Mouse (Mus musculus): ENCODE data around the gene Por. TPM values are rescaled to one million over a fixed set of nuclear protein-coding genes. Genes with fewer than 3 reads are reported as not detected.

The Por gene
- total RNA-seq, 2 experiments from 2014 or later, result 18.7 to 19.4 TPM

DNA sequence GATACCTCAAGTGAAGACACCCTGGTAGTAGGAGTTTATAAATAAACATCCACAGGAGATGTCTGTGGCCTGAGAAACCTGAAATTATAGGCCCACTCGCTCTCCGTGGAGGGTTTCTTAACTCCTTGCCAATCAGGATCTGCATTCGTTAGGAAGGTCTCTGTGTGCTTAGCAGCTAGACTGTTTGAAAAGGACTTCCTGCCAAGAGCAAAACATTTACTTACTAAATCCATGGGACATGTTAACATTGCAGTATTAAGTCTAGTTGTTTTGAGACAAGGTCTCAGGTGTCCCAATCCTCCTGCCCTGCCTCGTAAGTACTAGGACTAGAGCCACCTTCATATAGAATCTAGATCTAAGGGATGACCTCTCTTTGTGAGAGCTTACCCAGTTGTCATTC lies 21.4 kb downstream of the Por start:
- intact Hi-C loops (cut with DNase I; ENCODE audit: low total_unique reads), result no loop called here
- DNase-seq, result no peak

DNA sequence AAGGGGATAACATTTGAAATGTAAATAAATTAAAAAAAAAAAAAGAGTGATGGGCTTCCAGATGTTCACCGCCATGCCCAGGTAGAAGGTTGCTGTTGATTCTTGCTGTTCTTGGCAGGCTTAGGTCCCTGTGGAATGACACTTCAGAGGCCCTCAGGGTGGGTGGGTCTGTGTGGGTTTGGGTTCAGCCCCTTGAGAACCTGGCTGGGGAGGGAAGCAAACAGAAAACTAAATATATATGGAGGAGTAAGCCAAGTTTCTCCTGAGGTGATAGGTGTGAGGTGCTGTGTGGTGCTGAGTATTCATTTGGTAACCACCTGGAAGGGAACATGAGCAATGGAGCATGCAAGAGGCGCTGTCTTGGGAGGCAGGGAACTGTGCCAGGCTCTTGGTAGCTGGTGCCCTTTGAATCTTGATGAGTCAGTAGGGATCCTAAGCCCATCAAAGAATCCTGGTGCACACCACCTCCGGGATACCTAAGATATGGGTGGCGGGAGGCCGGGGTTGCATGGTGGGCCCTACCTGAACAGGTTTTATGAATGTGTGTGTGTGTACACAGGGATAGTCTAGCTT lies 23.5 kb downstream of the Por start:
- intact Hi-C loops (cut with DNase I; ENCODE audit: low total_unique reads), result no loop called here
- DNase-seq, result no peak

DNA sequence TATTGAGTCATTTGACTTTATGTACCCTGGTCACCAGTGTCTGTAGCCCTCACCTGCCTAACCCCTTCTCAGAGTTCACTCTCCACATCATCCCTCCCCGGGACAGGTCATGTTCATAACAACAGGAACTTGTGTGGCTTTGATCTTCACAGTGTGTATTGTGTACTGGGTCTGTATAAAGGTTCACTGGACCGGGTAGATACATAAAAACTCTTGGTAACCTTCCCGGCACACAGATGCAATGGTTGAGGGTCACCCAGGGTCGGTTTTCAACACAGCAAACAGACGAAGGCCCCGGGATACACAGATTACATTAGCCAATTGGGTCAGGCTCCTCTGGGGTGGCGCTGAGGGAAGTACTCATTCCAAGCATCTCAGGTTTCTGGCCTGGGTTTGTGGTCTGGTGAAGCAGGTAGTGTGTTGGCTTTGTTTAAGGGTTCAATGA lies 25.5 kb downstream of the Por start:
- DNase-seq, result no peak
- intact Hi-C loops (cut with DNase I; ENCODE audit: low total_unique reads), result no loop called here

DNA sequence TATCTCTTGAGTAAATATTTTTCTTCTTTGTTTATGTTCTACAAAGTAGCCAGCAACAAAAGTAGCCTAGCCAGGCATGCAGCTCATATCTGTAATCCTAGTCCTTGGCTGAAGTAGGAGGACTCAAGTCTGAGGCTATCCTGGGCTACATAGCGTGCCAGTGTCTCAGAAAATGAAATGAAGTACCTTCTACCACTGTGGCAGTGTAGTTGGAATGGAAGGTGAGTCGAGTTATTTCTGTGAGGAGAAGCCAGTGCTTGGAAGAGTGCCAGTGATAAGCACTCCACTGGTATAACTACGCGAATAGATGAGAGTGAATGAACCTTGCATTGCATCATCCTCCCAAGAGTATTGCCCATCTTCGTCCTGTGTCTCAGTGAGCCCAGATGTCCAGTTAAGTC lies 27.9 kb downstream of the Por start:
- DNase-seq, result no peak
- intact Hi-C loops (cut with DNase I; ENCODE audit: low total_unique reads), result no loop called here

DNA sequence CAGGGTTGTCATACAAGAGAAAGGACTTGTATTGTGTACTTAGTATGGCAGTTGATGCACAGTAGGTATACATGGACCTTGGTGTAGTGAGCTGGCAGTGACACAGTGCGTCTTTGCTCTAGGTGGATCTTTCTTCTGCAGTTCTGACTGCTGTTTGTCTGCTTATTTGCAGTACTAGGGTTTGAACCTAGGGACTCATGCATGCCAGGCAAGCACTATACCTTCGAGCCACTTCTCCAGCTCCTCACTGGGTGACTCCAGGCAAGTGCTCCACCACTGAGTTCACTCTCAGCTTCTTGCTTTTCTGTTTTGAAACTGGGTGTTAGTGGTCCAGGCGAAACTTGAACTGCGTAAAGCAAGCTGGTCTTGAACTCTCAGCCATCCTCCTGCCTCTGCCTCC lies 31.8 kb downstream of the Por start:
- intact Hi-C loops (cut with DNase I; ENCODE audit: low total_unique reads), result no loop called here
- DNase-seq, result no peak

DNA sequence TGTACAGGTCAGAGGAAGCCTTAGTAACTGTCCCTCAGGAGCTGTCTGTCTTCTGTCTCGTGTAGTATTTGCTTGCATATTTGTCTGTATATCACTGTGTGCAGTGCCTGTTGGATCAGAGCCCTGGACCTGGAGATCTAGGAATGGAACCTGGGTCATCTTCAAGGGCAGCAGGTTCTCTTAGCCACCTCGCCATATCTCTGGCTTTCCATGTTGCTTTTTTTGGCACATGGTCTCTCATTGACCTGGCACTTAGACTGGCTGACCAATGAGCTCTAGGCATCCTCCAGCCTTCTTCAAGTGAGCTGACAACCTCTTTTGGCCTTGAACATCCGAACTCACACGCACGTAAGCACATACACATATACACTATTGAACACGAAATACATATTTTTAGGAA lies 32.4 kb downstream of the Por start:
- no peak for DNase-seq
- intact Hi-C loops (cut with DNase I; ENCODE audit: low total_unique reads), result no loop called here

DNA sequence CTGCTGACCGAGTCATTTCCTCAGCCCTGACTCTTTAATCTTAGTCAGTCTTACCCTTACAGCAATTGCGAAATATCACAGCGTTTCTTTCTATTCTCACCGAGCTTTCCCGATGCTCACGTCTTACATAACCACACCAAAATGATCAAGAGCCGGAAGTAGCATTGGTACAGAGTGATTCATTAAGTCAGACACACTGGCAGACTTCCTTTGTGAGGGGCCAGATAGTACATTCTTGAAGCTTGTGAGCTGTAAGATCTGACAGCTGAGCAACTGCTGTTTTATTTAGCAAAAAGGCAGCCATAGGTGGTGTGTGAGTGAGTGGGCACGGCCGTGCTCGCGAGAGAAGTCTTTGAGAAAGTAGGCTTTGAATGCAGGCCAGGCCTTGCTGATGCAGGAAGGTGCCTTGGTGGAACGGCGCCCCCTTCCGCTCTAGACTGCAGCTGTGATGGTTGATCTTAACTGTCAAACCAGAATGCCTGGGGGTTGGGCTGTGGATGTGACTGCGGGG lies 32.9 kb downstream of the Por start:
- intact Hi-C loops (cut with DNase I; ENCODE audit: low total_unique reads), result no loop called here
- no peak for DNase-seq

DNA sequence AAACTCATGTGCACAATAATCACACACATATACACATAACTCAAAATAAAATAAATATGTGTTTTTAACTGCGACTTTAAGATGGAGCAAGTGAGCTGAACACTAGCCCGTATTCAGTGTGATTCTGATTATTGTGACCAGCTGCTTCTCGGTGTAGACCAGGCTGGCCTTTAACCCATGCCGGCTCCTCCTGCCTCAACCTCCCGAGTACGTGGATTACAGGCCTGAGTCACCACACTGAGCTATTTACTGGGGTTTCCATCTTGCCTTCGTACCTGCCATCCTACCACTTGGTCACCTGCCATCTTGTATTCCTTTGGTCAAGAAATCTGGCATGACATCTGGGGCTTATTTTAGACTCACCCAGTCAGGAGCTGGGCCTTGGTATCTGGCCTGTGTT lies 33.6 kb downstream of the Por start:
- DNase-seq, result no peak
- intact Hi-C loops (cut with DNase I; ENCODE audit: low total_unique reads), result no loop called here

DNA sequence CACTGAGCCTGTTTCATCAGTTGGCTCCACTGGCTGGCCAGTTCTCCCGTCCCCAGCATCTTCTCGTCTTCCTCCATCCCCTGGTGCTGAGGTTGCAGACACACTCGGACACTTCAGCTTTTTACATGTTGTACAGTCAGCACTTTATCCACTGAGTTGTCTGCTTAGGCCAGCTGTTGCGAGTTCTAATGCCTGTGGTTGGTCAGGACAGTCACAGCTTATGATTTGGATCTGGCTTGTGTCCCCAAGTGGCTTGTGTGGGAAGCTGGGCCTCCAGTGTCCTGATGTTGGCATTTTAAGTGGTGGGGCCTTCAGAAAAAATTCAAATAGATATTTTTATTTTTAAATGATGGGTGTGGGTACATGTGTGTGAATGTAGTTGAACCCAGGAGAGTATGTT lies 35.5 kb downstream of the Por start:
- intact Hi-C loops (cut with DNase I; ENCODE audit: low total_unique reads), result no loop called here

DNA sequence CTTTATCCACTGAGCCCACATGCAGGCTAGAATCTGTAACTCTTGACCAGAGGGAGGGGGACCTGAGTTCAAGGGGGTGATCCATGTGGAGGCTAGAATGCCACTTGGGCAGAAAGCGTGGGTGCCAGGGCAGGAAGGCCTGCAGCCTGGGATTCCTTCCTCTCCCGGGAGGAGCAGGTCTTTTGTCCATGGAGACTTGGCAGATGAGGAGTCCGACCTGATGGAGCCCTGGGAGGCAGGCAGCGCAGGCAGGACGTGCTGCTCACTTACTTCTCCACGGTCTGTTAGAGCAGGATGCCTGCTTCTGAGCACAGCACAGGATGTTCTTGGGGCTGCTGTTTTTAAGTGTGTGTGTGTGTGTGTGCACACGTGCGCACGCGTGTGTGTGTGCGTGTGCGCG lies 37.2 kb downstream of the Por start:
- intact Hi-C loops (cut with DNase I; ENCODE audit: low total_unique reads), result no loop called here
- no peak for DNase-seq

More for the DNA sequence above, 35.5 kb downstream of the Por start:
- no peak for DNase-seq

DNA sequence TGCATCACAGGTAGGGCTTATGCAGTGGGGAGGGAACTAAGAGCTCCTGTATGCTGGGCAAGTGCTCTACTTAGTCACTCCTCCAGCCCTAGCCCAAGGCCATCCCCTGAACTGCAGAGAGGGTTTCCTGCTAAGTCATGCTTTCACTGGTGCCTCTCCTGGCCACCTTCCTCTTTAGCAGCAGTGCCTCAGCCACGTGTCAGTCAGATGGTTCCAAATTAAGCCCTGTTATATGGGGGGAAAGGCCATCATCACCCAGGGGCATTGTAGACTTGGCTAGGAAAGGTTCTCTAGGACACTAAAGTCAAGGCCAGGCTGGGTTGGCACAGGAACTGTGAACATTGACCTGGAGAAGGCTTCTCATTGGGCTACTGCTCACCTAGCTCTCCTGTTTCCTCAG lies 38.0 kb downstream of the Por start:
- intact Hi-C loops (cut with DNase I; ENCODE audit: low total_unique reads), result no loop called here
- DNase-seq, result no peak

DNA sequence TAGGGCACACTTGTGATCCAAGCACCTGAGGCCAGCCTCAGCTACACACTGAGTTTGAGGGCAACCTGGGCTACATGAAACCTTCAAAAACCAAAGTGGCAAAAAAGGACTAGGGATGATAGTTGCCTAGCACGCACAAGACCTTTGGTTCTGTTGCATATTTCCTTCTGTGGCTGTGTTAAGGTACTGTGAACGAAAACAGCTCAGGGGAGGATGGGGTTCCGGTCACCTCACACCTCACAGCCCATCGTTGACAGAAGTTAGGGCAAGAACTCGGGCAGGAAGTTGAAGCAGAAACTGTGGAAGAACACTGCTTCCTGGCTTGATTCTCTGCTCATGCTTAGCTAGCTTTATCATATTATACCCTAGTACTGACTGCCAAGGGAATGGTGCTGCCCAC lies 39.9 kb downstream of the Por start:
- DNase-seq, result no peak
- intact Hi-C loops (cut with DNase I; ENCODE audit: low total_unique reads), result no loop called here

DNA sequence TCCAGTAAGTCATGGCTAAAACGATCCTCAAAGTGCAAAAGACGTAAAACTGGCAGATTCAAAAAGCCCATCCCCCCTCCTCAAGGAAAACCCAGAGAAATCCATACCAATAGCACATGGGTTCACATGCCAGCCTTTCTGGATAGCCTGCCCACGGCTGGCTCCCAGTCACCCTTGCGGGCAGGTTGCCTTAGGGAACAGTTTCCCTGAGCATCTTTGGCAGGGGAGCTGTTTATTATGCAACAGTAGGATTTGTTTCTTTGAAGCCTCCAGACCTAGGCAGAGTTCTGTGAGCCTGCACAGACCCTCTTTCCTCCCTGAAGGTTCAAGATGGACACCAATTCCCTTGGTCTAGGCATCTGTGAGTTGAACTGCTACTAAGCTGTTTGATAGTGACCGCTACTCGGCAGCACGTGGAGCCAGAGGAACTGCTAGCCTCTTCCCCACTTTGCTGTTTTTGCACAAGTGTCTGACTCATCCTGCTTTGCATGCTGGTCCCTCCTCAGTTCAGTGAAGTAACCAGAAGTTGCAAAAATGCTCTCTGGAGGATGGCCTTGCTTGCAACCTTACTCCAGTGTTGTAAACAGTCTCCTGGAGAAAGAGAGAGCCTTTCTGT lies 40.9 kb downstream of the Por start:
- intact Hi-C loops (cut with DNase I; ENCODE audit: low total_unique reads), result no loop called here
- DNase-seq, result no peak

DNA sequence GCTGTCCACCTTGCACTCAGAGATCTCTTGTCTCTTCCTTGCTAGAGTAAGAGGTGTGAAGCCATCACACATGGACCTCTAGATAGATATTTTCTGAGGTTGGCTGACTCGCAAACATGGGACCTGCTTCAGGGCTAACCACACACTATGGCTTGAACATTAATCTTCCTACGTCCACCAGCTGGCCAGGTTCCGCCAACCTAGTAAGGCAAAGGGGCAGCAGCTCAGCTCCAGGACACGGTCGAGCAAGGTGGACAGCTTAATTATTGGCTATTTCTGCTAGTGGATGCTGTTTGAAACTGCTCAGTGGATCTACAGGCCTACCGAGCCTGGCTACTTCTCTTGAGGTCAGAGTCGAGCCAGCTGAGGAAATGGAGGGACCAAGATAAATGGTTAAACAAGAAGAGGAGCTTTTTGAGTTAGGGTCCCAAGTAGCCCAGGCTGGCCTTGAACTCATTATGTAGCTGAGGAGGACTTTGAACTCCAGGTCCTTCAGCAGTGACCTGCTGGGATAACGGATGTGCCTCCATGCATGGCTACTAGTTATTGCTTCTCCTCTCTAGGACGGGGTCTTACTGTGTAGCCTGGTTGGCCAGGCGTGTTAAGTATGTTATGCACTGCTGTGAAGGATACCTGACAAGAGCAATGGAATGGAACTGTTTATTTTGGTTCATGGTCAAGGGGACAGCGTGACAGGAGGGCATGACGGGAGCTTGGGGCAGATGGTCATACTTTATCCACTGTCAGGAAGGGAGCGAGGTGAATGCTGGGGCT lies 41.9 kb downstream of the Por start:
- DNase-seq, result no peak
- intact Hi-C loops (cut with DNase I; ENCODE audit: low total_unique reads), result no loop called here

DNA sequence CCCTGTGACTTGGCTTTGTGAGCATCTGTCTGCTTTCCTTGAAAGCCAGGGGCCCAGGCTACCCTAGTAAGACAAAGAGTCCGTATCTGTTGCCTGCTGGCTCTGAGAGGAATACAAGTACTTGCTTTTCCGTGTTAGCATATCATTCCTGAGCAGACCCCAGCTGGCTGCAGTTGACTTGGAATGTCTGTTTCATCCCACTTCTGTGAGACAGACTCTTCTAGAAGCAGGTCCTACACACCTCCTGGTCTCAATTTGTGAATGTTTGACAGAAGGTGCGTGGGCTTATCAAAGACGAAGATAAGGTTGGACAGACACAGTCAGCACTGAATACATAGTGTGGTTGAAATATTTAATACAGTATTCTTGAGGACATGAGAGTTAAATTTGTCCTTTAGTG lies 43.0 kb downstream of the Por start:
- intact Hi-C loops (cut with DNase I; ENCODE audit: low total_unique reads), result no loop called here
- no peak for DNase-seq

DNA sequence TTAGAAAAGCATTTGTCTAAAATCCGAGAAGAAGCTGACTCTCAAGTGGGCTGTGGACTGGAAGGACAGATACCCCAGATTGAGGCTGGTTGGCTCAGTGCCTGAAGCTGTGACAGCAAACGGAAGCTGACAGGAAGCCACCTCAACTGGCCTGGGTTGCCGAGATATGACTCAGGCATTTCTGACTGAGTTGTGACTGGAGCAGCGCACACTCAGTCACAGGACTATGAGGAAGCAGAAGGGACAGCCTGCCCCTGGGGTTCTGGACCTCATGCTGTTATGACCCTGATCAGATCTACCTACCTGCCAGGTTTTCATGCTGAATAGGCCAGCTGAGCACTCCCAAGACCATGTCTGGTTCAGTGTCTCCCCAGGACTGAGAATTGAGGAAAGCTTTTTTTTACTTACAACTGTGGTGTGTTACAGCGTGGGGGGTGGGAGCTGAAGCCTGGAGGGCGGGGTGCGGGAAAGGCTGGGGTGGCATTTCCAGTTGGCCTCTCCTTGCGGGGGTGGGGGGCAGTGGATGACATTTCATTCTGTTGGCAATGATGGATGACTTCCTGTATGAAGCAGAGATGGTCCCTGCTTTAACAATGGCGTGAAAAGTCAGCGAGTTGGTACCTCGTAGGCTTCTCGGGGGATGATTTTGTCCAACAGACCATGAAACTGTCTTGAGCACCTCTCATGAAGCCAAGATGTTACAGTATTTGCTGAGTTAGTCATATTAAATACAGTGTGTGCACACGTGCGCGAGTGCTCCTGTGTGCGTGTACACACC lies 43.8 kb downstream of the Por start:
- DNase-seq, result peak; percentile 68
- intact Hi-C loops (cut with DNase I; ENCODE audit: low total_unique reads), result no loop called here

DNA sequence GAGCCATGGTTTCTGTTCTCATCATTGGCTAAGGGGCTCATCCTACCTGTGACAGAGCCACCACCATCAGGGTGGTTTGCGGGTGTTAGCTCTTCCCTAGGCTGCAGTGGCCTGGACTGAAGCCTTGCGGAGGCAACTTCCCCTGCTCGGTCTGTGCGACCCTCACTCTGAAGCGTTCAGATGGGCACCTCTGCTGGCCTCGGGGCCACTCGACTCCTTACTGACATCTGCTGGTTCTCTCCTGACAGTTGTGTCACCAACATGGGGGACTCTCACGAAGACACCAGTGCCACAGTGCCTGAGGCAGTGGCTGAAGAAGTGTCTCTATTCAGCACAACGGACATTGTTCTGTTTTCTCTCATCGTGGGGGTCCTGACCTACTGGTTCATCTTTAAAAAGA lies 45.8 kb downstream of the Por start:
- intact Hi-C loops (cut with DNase I; ENCODE audit: low total_unique reads), result no loop called here
- no peak for DNase-seq

DNA sequence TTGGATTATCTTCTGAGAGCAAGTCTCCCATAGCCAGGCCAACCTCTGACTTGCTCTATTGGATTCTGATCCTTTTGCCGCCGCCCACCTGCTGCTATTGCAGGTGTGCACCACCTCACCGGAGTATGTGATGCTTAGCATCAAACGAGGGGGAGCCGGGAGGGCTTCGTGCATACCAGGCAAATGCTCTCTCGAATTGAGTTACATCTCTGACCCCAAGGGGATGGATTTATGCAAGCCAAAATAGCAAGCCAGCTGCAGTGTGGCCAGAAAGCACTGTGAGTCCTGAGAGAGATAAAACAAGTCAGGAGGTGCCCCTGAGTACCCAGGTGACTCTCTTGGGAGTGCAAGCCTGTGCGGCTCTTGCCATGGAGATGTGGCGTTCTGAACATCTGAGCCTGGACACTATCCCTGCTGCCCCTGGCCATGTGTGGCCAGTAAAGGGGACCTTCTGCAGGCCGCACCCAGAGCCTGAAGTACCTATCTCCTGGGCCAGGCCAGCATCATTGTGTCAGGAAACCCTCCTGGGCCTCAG lies 49.8 kb downstream of the Por start:
- intact Hi-C loops (cut with DNase I; ENCODE audit: low total_unique reads), result no loop called here
- DNase-seq, result no peak

DNA sequence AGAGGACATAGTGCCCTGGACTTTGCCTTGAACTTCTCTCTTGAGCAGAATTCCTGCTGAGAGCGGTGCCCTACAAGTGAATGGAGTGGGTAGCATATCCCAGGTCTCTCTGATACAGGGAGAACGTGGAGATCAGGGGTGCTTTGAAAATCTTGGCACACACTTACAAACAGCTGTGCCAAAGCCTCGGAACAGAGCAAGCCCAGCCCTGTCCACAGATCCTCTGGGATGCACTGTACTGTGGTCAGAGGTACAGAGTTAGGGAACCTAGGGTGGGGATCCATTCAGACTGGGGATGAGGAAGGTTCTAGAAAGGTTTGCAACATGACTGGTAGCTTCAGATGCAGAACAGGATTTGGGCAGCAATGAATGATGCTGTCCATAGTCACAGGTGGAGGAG lies 50.3 kb downstream of the Por start:
- no peak for DNase-seq
- intact Hi-C loops (cut with DNase I; ENCODE audit: low total_unique reads), result no loop called here

DNA sequence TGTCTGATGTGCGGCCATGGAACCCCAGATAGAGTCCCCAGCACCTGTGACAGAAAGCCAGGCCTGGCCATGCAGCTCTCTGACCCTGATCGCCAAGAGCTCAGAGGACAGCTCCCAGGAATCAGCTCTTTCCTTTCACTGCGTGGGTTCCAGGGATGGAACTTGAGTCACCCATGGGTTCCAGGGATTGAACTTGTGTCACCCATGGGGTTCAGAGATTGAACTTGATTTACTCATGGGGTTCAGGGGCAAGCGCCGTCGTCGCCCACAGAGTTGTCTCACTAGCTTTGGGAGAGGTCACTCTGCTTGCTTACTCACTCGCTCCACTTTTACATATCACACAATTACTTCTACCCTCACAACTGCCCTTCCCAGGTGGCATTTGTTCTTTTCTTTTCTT lies 51.2 kb downstream of the Por start:
- intact Hi-C loops (cut with DNase I; ENCODE audit: low total_unique reads), result no loop called here
- no peak for DNase-seq

All from gastrocnemius, postnatal 14 days (tissue).